Mouse (Mus musculus) gastrocnemius, postnatal 4 days (tissue): ENCODE data around the gene Plagl2. TPM values are rescaled to one million over a fixed set of nuclear protein-coding genes. Genes with fewer than 3 reads are reported as not detected.

ENCODE experiments used
- DNase-seq, 2 experiments: peaks; one replicate each; pipeline ENCODE4 v3.0.0; 2021 to 2022; ENCODE audit warnings: low spot score in 2 of 2, mixed read lengths in 2 of 2
- total RNA-seq, 2 experiments: library from RNA; stranded (reverse); gene quantifications; 2 replicates each; pipeline ENCODE4 v1.2.3; 2021

The Plagl2 gene
- total RNA-seq, 2 experiments from 2014 or later = 13.4 to 13.6 TPM

GRCm38 (mm10) chr2:153198485-153198884 is 42.7 kb downstream of the Plagl2 start:
- no peak for DNase-seq

- DNase-seq = no peak
These were observed 47.0 kb downstream of the Plagl2 start for GRCm38 (mm10) chr2:153194255-153194654.

- no peak for DNase-seq
These were observed 50.0 kb downstream of the Plagl2 start for GRCm38 (mm10) chr2:153191242-153191641.

GRCm38 (mm10) chr2:153187848-153188247 is 53.4 kb downstream of the Plagl2 start:
- DNase-seq = no peak

GRCm38 (mm10) chr2:153186176-153186591 is 55.0 kb downstream of the Plagl2 start:
- DNase-seq = no peak

GRCm38 (mm10) chr2:153179961-153180360 is 61.3 kb downstream of the Plagl2 start:
- no peak for DNase-seq

GRCm38 (mm10) chr2:153179126-153179860 is 61.9 kb downstream of the Plagl2 start:
- no peak for DNase-seq

Other genes with a start within 250 kb of the Plagl2 start
- 10 to 100 TPM; 55.6 to 64.3 TPM for gene Pdrg1, start 226.0 kb downstream of the Plagl2 start, total RNA-seq
- gene Xkr7, start 209.6 kb downstream of the Plagl2 start, total RNA-seq = 1 to 10 TPM; 1.1 to 1.2 TPM
- gene Ccm2l, start 175.5 kb downstream of the Plagl2 start, total RNA-seq = 10 to 100 TPM in 1 of 2 experiments, 1 to 10 TPM in 1; 9.6 to 10.3 TPM
- gene Hck, start 133.0 kb downstream of the Plagl2 start, total RNA-seq = 1 to 10 TPM; 3.1 to 3.4 TPM
- 10 to 100 TPM; 79.4 to 83.5 TPM for gene Tm9sf4, start 80.1 kb downstream of the Plagl2 start, total RNA-seq
- gene Tspyl3, start 16.0 kb downstream of the Plagl2 start, total RNA-seq = 1 to 10 TPM; 3.8 to 4.0 TPM
- 10 to 100 TPM; 45.3 to 46.9 TPM for gene Pofut1, start 107 bp upstream of the Plagl2 start, total RNA-seq
- 1 to 10 TPM; 8.9 to 9.1 TPM for gene Kif3b, start 50.0 kb upstream of the Plagl2 start, total RNA-seq
- gene Asxl1, start 104.4 kb upstream of the Plagl2 start, total RNA-seq = 10 to 100 TPM; 27.1 to 28.9 TPM